Mouse (Mus musculus) embryonic facial prominence, embryonic 10.5 days (tissue): ENCODE data around the gene Aen. TPM values are rescaled to one million over a fixed set of nuclear protein-coding genes. Genes with fewer than 3 reads are reported as not detected.
A peak's percentile ranks its signal among the peaks of the same experiment; 100 is the strongest.

Experiments used
- microRNA-seq: library from miRNA; unstranded; fragments of <30 nt; microRNA quantifications from one replicate; pipeline ENCODE4, GENCODE M21; 2017
- polyA plus RNA-seq: library from polyadenylated mRNA; unstranded; fragments of >200 nt; fragmentation: Nextera tagmentation; extraction: Ambion mirVana; gene quantifications from 2 replicates; pipeline ENCODE4 v1.2.1, GENCODE M21; 2016

Aen gene
- polyA plus RNA-seq, 1 experiment from 2014 or later, result 66.2 TPM

Small RNAs within 50 kb of the gene (microRNA-seq; reads per million reads assigned to microRNA genes)
- 37.2 reads per million, percentile 38 among the genes with 10 or more reads in this experiment for gene Mir7-2

Other genes starting within 250 kb of the Aen start
- gene Ntrk3, start 157.8 kb upstream of the Aen start, polyA plus RNA-seq, result 1.8 and 1.9 TPM in 2 replicates
- 89.5 and 93.4 TPM in 2 replicates for gene Mrps11, start 112.7 kb upstream of the Aen start, polyA plus RNA-seq
- 80.8 and 86.5 TPM in 2 replicates for gene Mrpl46, start 112.3 kb upstream of the Aen start, polyA plus RNA-seq
- 20.9 and 23.0 TPM in 2 replicates for gene Det1, start 48.6 kb upstream of the Aen start, polyA plus RNA-seq
- gene Isg20, start 17.6 kb downstream of the Aen start, polyA plus RNA-seq, result 0.40 and 0.55 TPM in 2 replicates
- gene Acan, start 157.6 kb downstream of the Aen start, polyA plus RNA-seq, result 0.18 and 0.27 TPM in 2 replicates
- gene Hapln3, start 235.2 kb downstream of the Aen start, polyA plus RNA-seq, result 2.3 TPM in 2 replicates